Mouse (Mus musculus): ENCODE results near the gene Trnp1.

Gene Trnp1

GRCm38 (mm10) chr4:133494867-133495266 lies 3.5 kb downstream of the Trnp1 start:
- DNase-seq (ENCODE audit: extremely low spot score, low read depth, low spot score) = no peak

GRCm38 (mm10) chr4:133494432-133494831 lies 3.9 kb downstream of the Trnp1 start:
- DNase-seq (ENCODE audit: extremely low spot score, low read depth, low spot score) = peak; percentile 53

GRCm38 (mm10) chr4:133493895-133494294 lies 4.5 kb downstream of the Trnp1 start:
- no peak for DNase-seq (ENCODE audit: extremely low spot score, low read depth, low spot score)

GRCm38 (mm10) chr4:133491800-133492199 lies 6.5 kb downstream of the Trnp1 start:
- no peak for DNase-seq (ENCODE audit: extremely low spot score, low read depth, low spot score)

- no peak for DNase-seq (ENCODE audit: extremely low spot score, low read depth, low spot score)
These were observed 8.7 kb downstream of the Trnp1 start for GRCm38 (mm10) chr4:133489489-133490245.

- no peak for DNase-seq (ENCODE audit: extremely low spot score, low read depth, low spot score)
These were observed 9.5 kb downstream of the Trnp1 start for GRCm38 (mm10) chr4:133488619-133489392.

GRCm38 (mm10) chr4:133486673-133487357 lies 11.5 kb downstream of the Trnp1 start:
- no peak for DNase-seq (ENCODE audit: extremely low spot score, low read depth, low spot score)

GRCm38 (mm10) chr4:133485691-133486425 lies 12.5 kb downstream of the Trnp1 start:
- no peak for DNase-seq (ENCODE audit: extremely low spot score, low read depth, low spot score)

- DNase-seq (ENCODE audit: extremely low spot score, low read depth, low spot score) = no peak
These were observed 13.9 kb downstream of the Trnp1 start for GRCm38 (mm10) chr4:133484266-133485025.

- DNase-seq (ENCODE audit: extremely low spot score, low read depth, low spot score) = no peak
These were observed 15.9 kb downstream of the Trnp1 start for GRCm38 (mm10) chr4:133482479-133482878.

GRCm38 (mm10) chr4:133481488-133481887 lies 16.9 kb downstream of the Trnp1 start:
- no peak for DNase-seq (ENCODE audit: extremely low spot score, low read depth, low spot score)

- DNase-seq (ENCODE audit: extremely low spot score, low read depth, low spot score) = no peak
These were observed 17.6 kb downstream of the Trnp1 start for GRCm38 (mm10) chr4:133480754-133481153.

- DNase-seq (ENCODE audit: extremely low spot score, low read depth, low spot score) = no peak
These were observed 18.2 kb downstream of the Trnp1 start for GRCm38 (mm10) chr4:133480185-133480537.

- peak; percentile 86 for DNase-seq (ENCODE audit: extremely low spot score, low read depth, low spot score)
These were observed 18.7 kb downstream of the Trnp1 start, which contains the start of gene Tent5b for GRCm38 (mm10) chr4:133479458-133480184. Gene Tent5b, plus strand, starts transcription at chr4:133480132.

- DNase-seq (ENCODE audit: extremely low spot score, low read depth, low spot score) = no peak
These were observed 24.5 kb downstream of the Trnp1 start for GRCm38 (mm10) chr4:133473833-133474232.

- DNase-seq (ENCODE audit: extremely low spot score, low read depth, low spot score) = no peak
These were observed 27.1 kb downstream of the Trnp1 start for GRCm38 (mm10) chr4:133471135-133471821.

GRCm38 (mm10) chr4:133469122-133469521 lies 29.2 kb downstream of the Trnp1 start:
- no peak for DNase-seq (ENCODE audit: extremely low spot score, low read depth, low spot score)

GRCm38 (mm10) chr4:133468080-133468479 lies 30.3 kb downstream of the Trnp1 start:
- no peak for DNase-seq (ENCODE audit: extremely low spot score, low read depth, low spot score)

- DNase-seq (ENCODE audit: extremely low spot score, low read depth, low spot score) = no peak
These were observed 35.2 kb downstream of the Trnp1 start for GRCm38 (mm10) chr4:133463184-133463583.

Data from hindlimb bud, embryonic 11.5 days (tissue).